Mouse (Mus musculus) E14TG2a.4 (cell line): Measurements from ENCODE around the gene Cwc25.
A peak's percentile ranks its signal among the peaks of the same experiment; 100 is the strongest.
"Not testable (repeated sequence)": the region's sequence is repeated elsewhere in the genome, so short reads cannot be mapped to it uniquely, and the experiment has no call there.

Experiments
- H3K27me3 ChIP-seq: 2 replicates; pipeline ENCODE4 v1.6.1; 2014; ENCODE audit warnings: low read length, control low read depth; ENCODE audit not compliant: insufficient read depth
- H3K36me3 ChIP-seq: 2 replicates; pipeline ENCODE4 v1.6.1; 2014; ENCODE audit warnings: low read length, control low read depth; ENCODE audit not compliant: insufficient read depth
- H3K4me1 ChIP-seq: replicated peaks from 2 replicates; pipeline ENCODE4 v1.6.1; 2014; ENCODE audit warnings: low read depth, low read length, control low read depth
- H3K4me3 ChIP-seq: replicated peaks from 2 replicates; pipeline ENCODE4 v1.5.1; 2014; ENCODE audit warnings: mild to moderate bottlenecking, low read length
- H3K9me3 ChIP-seq: 2 replicates; pipeline ENCODE4 v1.6.1; 2014; ENCODE audit warnings: low read length, control low read depth
- CTCF ChIP-seq: conservative IDR thresholded peaks from 2 replicates; pipeline ENCODE4 v1.5.1; 2014; ENCODE audit warnings: low read length
- NANOG ChIP-seq: IDR thresholded peaks from 2 replicates; pipeline ENCODE4 v1.6.1; 2014; ENCODE audit warnings: borderline replicate concordance, low read length, mixed read lengths
- POU5F1 ChIP-seq: IDR thresholded peaks from 2 replicates; pipeline ENCODE4 v1.6.1; 2014; ENCODE audit warnings: low read length, borderline replicate concordance

Cwc25 gene

GRCm38 (mm10) chr11:97716021-97716420 is 50.3 kb downstream of the Cwc25 start:
- Histone ChIP-seq H3K4me3 (no peak overlapping the region), H3K27me3 (no peaks in the 10 kb centered on the region), H3K9me3 (no peaks in the 10 kb centered on the region), H3K4me1 (peaks cover 68% of the 10 kb centered on the region), H3K36me3 (peaks cover 95% of the 10 kb centered on the region)
- TF ChIP-seq NANOG (no peak), CTCF (no peak)

GRCm38 (mm10) chr11:97714784-97715760 is 51.3 kb downstream of the Cwc25 start:
- TF ChIP-seq NANOG = no peak
- TF ChIP-seq POU5F1 = no peak
- Histone ChIP-seq H3K4me1 (peaks cover 66% of the 10 kb centered on the region), H3K9me3 (no peaks in the 10 kb centered on the region), H3K27me3 (no peaks in the 10 kb centered on the region), H3K36me3 (peaks cover 90% of the 10 kb centered on the region), H3K4me3 (no peak overlapping the region)

- Histone ChIP-seq H3K4me1 (peaks cover 61% of the 10 kb centered on the region), H3K36me3 (peaks cover 85% of the 10 kb centered on the region), H3K4me3 (no peak overlapping the region), H3K27me3 (no peaks in the 10 kb centered on the region), H3K9me3 (no peaks in the 10 kb centered on the region)
- TF ChIP-seq CTCF (peak; percentile 20), NANOG (no peak)
Observed at GRCm38 (mm10) chr11:97714356-97714755, 52.0 kb downstream of the Cwc25 start.

GRCm38 (mm10) chr11:97713896-97714295 is 52.5 kb downstream of the Cwc25 start:
- H3K36me3 ChIP-seq = peaks cover 85% of the 10 kb centered on the region

GRCm38 (mm10) chr11:97712286-97712685 is 54.1 kb downstream of the Cwc25 start:
- peaks cover 85% of the 10 kb centered on the region for H3K36me3 ChIP-seq

More at GRCm38 (mm10) chr11:97713896-97714295, 52.5 kb downstream of the Cwc25 start:
- TF ChIP-seq POU5F1 (no peak), CTCF (no peak), NANOG (no peak)
- no peaks in the 10 kb centered on the region for H3K27me3 ChIP-seq
- H3K4me1 ChIP-seq = peaks cover 61% of the 10 kb centered on the region
- no peaks in the 10 kb centered on the region for H3K9me3 ChIP-seq
- no peak overlapping the region for H3K4me3 ChIP-seq

GRCm38 (mm10) chr11:97711200-97711900 is 55.0 kb downstream of the Cwc25 start:
- TF ChIP-seq CTCF (no peak), NANOG (no peak), POU5F1 (no peak)
- Histone ChIP-seq H3K27me3 (no peaks in the 10 kb centered on the region), H3K9me3 (no peaks in the 10 kb centered on the region), H3K4me1 (peaks cover 56% of the 10 kb centered on the region), H3K4me3 (0 out of 2 replicates have a peak overlapping the region, but pooled peaks have one; percentile 10), H3K36me3 (peaks cover 85% of the 10 kb centered on the region)

More at GRCm38 (mm10) chr11:97712286-97712685, 54.1 kb downstream of the Cwc25 start:
- H3K4me1 ChIP-seq = peaks cover 52% of the 10 kb centered on the region
- H3K4me3 ChIP-seq = no peak overlapping the region
- TF ChIP-seq NANOG (no peak), CTCF (no peak)
- H3K27me3 ChIP-seq = no peaks in the 10 kb centered on the region
- H3K9me3 ChIP-seq = no peaks in the 10 kb centered on the region

- not testable (repeated sequence) for H3K27me3 ChIP-seq, H3K4me3 ChIP-seq, H3K9me3 ChIP-seq
- peaks cover 65% of the 10 kb centered on the region for H3K4me1 ChIP-seq
- peaks cover 86% of the 10 kb centered on the region for H3K36me3 ChIP-seq
Observed at GRCm38 (mm10) chr11:97710067-97710466, 56.3 kb downstream of the Cwc25 start.

- Histone ChIP-seq H3K36me3 (peaks cover 47% of the 10 kb centered on the region), H3K4me1 (peaks cover 57% of the 10 kb centered on the region), H3K4me3 (peak within 1 kb of the TSS; percentile 97), H3K27me3 (peaks cover 14% of the 10 kb centered on the region), H3K9me3 (no peaks in the 10 kb centered on the region)
- TF ChIP-seq POU5F1 = no peak
- TF ChIP-seq NANOG = no peak
- no peak for TF ChIP-seq CTCF
Observed at GRCm38 (mm10) chr11:97703039-97703826, 63.1 kb downstream of the Cwc25 start, which contains the start of gene Psmb3. TSS of gene Psmb3 (plus strand) at chr11:97703399.
